Comparison of ENCODE assay signal across 23 mouse cellular contexts in genomic region chr14:101688406-101688805, GRCm38 (mm10). TPM values are rescaled to one million over a fixed set of nuclear protein-coding genes. Genes with fewer than 3 reads are reported as not detected.
"Had no signal": no experiment of that assay in that cellular context is flagged by ENCODE, and none has a peak within 500 bp of the region (broad histone marks: within the 10 kb centered on the region; RNA-seq: fewer than 3 reads in every experiment).

No protein-coding gene starts in this region.

- H3K9ac ChIP-seq: liver, embryonic 13.5 days had no signal

- H3K27ac ChIP-seq: kidney, postnatal 0 days; layer of hippocampus, adult 2 months; liver, embryonic 13.5 days; stomach, postnatal 0 days had no signal

- H3K27me3 ChIP-seq: liver, embryonic 13.5 days had no signal

- H3K9me3 ChIP-seq: liver, embryonic 13.5 days had no signal

- H3K4me3 ChIP-seq: layer of hippocampus, adult 2 months; liver, embryonic 13.5 days had no signal

- DNase-seq: layer of hippocampus, adult 9-11 months; liver, embryonic 13.5 days; lung, adult 2 months; lung, postnatal 14 days; lung, postnatal 4 days; midbrain, embryonic 14.5 days; thymus, adult 2 months; thymus, postnatal 14 days; thymus, postnatal 4 days had no signal

- H3K4me2 ChIP-seq: liver, embryonic 13.5 days; midbrain, embryonic 11.5 days had no signal

- H3K4me1 ChIP-seq: liver, embryonic 13.5 days had no signal

RNA-seq across cellular contexts. Expression of gene Gm9922, which starts 41.2 kb away (rescaled TPM):
- total RNA-seq: layer of hippocampus, adult 2 months; left cerebral cortex, adult 18-20 months; left cerebral cortex, postnatal 10 days; left cerebral cortex, postnatal 36 days; liver, adult 2 months; megakaryocyte progenitor cell, adult 5-6 weeks; megakaryocyte-erythroid progenitor cell, adult 5-6 weeks; midbrain, postnatal 0 days had no signal
- polyA plus RNA-seq: liver, adult 2 months; liver, embryonic 13.5 days; liver, embryonic 16.5 days; midbrain, embryonic 11.5 days; midbrain, embryonic 14.5 days; neural tube, embryonic 11.5 days; neural tube, embryonic 14.5 days had no signal

RNA-seq across cellular contexts. Expression of gene Lmo7, which starts 41.4 kb away (rescaled TPM):
- total RNA-seq: megakaryocyte-erythroid progenitor cell, adult 5-6 weeks had no signal
